29 mouse cellular contexts compared by ENCODE assay signal in the genomic region with DNA sequence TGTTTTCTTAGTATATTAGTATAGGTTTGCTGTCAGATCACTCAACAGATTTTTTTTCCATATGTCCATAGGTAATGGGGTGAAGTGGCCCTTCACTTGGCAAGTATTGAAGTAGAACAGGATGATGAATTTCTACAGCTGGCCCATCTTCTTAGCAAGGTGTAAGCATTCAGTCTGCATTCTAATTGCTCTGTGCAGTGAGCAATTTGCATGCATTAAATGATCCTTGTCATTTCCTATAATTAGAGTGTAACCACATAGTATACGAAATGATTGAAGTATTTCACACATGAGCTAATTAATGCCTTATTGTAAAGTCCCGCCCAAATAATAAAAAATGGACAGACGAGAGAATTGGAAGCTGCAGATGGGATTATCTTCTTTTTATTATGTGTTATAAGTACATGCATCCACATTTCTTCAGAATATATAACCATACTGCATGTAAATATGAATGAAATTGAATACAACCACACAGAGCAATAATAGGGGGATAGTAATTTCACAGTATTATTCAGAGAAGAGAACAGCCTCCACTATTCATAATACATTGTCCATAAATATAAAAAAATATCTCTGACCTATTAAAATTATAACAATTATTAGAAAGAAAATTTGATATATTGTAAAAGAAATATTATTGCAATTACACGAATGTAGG.
DNase-seq lines count a peak whose midpoint lies in the region; ATAC-seq lines count a peak whose summit lies in the region.
"Had no signal": no experiment of that assay in that cellular context is flagged by ENCODE, and none has a peak within 500 bp of the region (broad histone marks: within the 10 kb centered on the region; RNA-seq: fewer than 3 reads in every experiment).

No protein-coding gene starts in this region.

- 0 out of 2 replicates have a peak, but pooled peaks have one; percentile 36 for ATAC-seq in hindbrain, embryonic 13.5 days (ENCODE audit: low FRiP score)
- peak; percentile 53; the same call in 1 of the 2 replicates for ATAC-seq in neural tube, embryonic 12.5 days (ENCODE audit: low FRiP score, low read depth)
- ATAC-seq in hindbrain, embryonic 16.5 days, result peak; percentile 40; the same call in 1 of the 2 replicates
- ATAC-seq in kidney, embryonic 15.5 days (replicated peaks; ENCODE audit: low FRiP score), result no peak
- ATAC-seq: CD4-positive, CD25-positive, alpha-beta regulatory T cell, adult 4 months; intestine, embryonic 16.5 days had no signal

- no peaks in the 10 kb centered on the region for H3K9me3 ChIP-seq in hindbrain, embryonic 13.5 days
- H3K9me3 ChIP-seq in hindbrain, embryonic 10.5 days, result no peaks in the 10 kb centered on the region
- H3K9me3 ChIP-seq in neural tube, embryonic 12.5 days, result no peaks in the 10 kb centered on the region
- H3K9me3 ChIP-seq in hindbrain, embryonic 16.5 days (ENCODE audit: control insufficient read depth, low read length), result no peaks in the 10 kb centered on the region
- H3K9me3 ChIP-seq in kidney, embryonic 15.5 days (replicated peaks), result no peaks in the 10 kb centered on the region
- H3K9me3 ChIP-seq: heart, embryonic 10.5 days; heart, embryonic 15.5 days had no signal

- H3K4me1 ChIP-seq in hindbrain, embryonic 13.5 days (replicated peaks), result no peaks in the 10 kb centered on the region
- no peaks in the 10 kb centered on the region for H3K4me1 ChIP-seq in hindbrain, embryonic 10.5 days (replicated peaks)
- no peaks in the 10 kb centered on the region for H3K4me1 ChIP-seq in neural tube, embryonic 12.5 days
- H3K4me1 ChIP-seq in hindbrain, embryonic 16.5 days (ENCODE audit: control insufficient read depth, insufficient read depth, low read depth, low read length), result no peaks in the 10 kb centered on the region
- no peaks in the 10 kb centered on the region for H3K4me1 ChIP-seq in kidney, embryonic 15.5 days
- H3K4me1 ChIP-seq: heart, embryonic 10.5 days; heart, embryonic 15.5 days had no signal

- 65% methylated on average over 4 of the region's 4 CpGs for WGBS in hindbrain, embryonic 13.5 days
- 93% methylated on average over 4 of the region's 4 CpGs for WGBS in hindbrain, embryonic 10.5 days
- WGBS in neural tube, embryonic 12.5 days, result 81% methylated on average over 4 of the region's 4 CpGs
- WGBS in hindbrain, embryonic 16.5 days, result 73% methylated on average over 4 of the region's 4 CpGs
- WGBS in kidney, embryonic 15.5 days, result 78% methylated on average over 4 of the region's 4 CpGs

- DNase-seq in hindbrain, embryonic 10.5 days (ENCODE audit: low spot score), result no peak
- DNase-seq in neural tube, embryonic 10.5 days (ENCODE audit: extremely low spot score, low spot score), result no peak
- DNase-seq in left cerebral cortex, adult 8-10 months (ENCODE audit: low spot score in 2 of 2), result no peak
- DNase-seq: adrenal gland, postnatal 25 days; cerebellum, adult 18-20 months; cerebellum, postnatal 14 days; gastrocnemius, postnatal 25 days; heart, adult 11 months; kidney, adult 8-10 months; kidney, postnatal 10 days; layer of hippocampus, adult 9-11 months; liver; lung, adult 2 months; lung, postnatal 10 days; right cerebral cortex, postnatal 4 days; thymus, adult 2 months; thymus, postnatal 36 days had no signal

- no peak overlapping the region for H3K4me3 ChIP-seq in hindbrain, embryonic 13.5 days
- H3K4me3 ChIP-seq in hindbrain, embryonic 10.5 days, result no peak overlapping the region
- H3K4me3 ChIP-seq in neural tube, embryonic 12.5 days, result no peak overlapping the region
- H3K4me3 ChIP-seq in hindbrain, embryonic 16.5 days (ENCODE audit: low read length), result no peak overlapping the region
- H3K4me3 ChIP-seq in kidney, embryonic 15.5 days (replicated peaks), result no peak overlapping the region
- H3K4me3 ChIP-seq: erythroblast, embryonic 14.5 days; heart, embryonic 10.5 days; heart, embryonic 15.5 days; myocyte had no signal

- no peaks in the 10 kb centered on the region for H3K36me3 ChIP-seq in hindbrain, embryonic 13.5 days
- H3K36me3 ChIP-seq in hindbrain, embryonic 10.5 days, result no peaks in the 10 kb centered on the region
- no peaks in the 10 kb centered on the region for H3K36me3 ChIP-seq in neural tube, embryonic 12.5 days
- H3K36me3 ChIP-seq in hindbrain, embryonic 16.5 days (ENCODE audit: control insufficient read depth, insufficient read depth, low read length), result no peaks in the 10 kb centered on the region
- H3K36me3 ChIP-seq in kidney, embryonic 15.5 days, result no peaks in the 10 kb centered on the region
- H3K36me3 ChIP-seq: heart, embryonic 10.5 days; heart, embryonic 15.5 days had no signal

- H3K4me2 ChIP-seq in hindbrain, embryonic 13.5 days, result no peak overlapping the region
- no peak overlapping the region for H3K4me2 ChIP-seq in neural tube, embryonic 12.5 days (replicated peaks)
- no peak overlapping the region for H3K4me2 ChIP-seq in hindbrain, embryonic 16.5 days (ENCODE audit: low read length)
- no peak overlapping the region for H3K4me2 ChIP-seq in kidney, embryonic 15.5 days
- H3K4me2 ChIP-seq: heart, embryonic 15.5 days had no signal

- no peak overlapping the region for H3K9ac ChIP-seq in hindbrain, embryonic 13.5 days
- H3K9ac ChIP-seq in neural tube, embryonic 12.5 days, result no peak overlapping the region
- no peak overlapping the region for H3K9ac ChIP-seq in hindbrain, embryonic 16.5 days (ENCODE audit: low read depth, low read length)
- H3K9ac ChIP-seq in kidney, embryonic 15.5 days, result no peak overlapping the region
- H3K9ac ChIP-seq: heart, embryonic 15.5 days; liver, embryonic 14.5 days had no signal

- H3K27ac ChIP-seq in hindbrain, embryonic 13.5 days, result no peak overlapping the region
- H3K27ac ChIP-seq in hindbrain, embryonic 10.5 days, result no peak overlapping the region
- H3K27ac ChIP-seq in neural tube, embryonic 12.5 days, result no peak overlapping the region
- H3K27ac ChIP-seq in hindbrain, embryonic 16.5 days (ENCODE audit: low read depth, low read length), result no peak overlapping the region
- H3K27ac ChIP-seq in kidney, embryonic 15.5 days, result no peak overlapping the region
- H3K27ac ChIP-seq: heart, embryonic 10.5 days; heart, embryonic 15.5 days; liver, embryonic 14.5 days; stomach, postnatal 0 days had no signal

- H3K27me3 ChIP-seq in hindbrain, embryonic 13.5 days, result no peaks in the 10 kb centered on the region
- H3K27me3 ChIP-seq in hindbrain, embryonic 10.5 days (ENCODE audit: insufficient read depth, poor library complexity, severe bottlenecking), result no peaks in the 10 kb centered on the region
- H3K27me3 ChIP-seq in neural tube, embryonic 12.5 days (replicated peaks), result no peaks in the 10 kb centered on the region
- H3K27me3 ChIP-seq in hindbrain, embryonic 16.5 days (replicated peaks; ENCODE audit: control insufficient read depth, insufficient read depth, low read length), result no peaks in the 10 kb centered on the region
- H3K27me3 ChIP-seq in kidney, embryonic 15.5 days, result no peaks in the 10 kb centered on the region
- H3K27me3 ChIP-seq: heart, embryonic 15.5 days had no signal
